26 mouse cellular contexts compared by ENCODE assay signal in genomic region chr12:74081122-74081521, GRCm38 (mm10).
"Had no signal": no experiment of that assay in that cellular context is flagged by ENCODE, and none has a peak within 500 bp of the region (broad histone marks: within the 10 kb centered on the region; RNA-seq: fewer than 3 reads in every experiment).

No protein-coding gene starts in this region.

- H3K4me3 ChIP-seq: gastrocnemius, adult 2 months; heart, embryonic 10.5 days; heart, embryonic 12.5 days; hindbrain, embryonic 10.5 days; hindbrain, embryonic 12.5 days; intestine, embryonic 15.5 days; limb, embryonic 10.5 days; limb, embryonic 12.5 days; liver, embryonic 13.5 days; liver, embryonic 15.5 days had no signal

- ATAC-seq: hindbrain, embryonic 16.5 days; inflammation-experienced regulatory T-cells, adult 6 months; intestine, embryonic 15.5 days; intestine, postnatal 0 days had no signal

- H3K27ac ChIP-seq: gastrocnemius, adult 2 months; heart, embryonic 10.5 days; hindbrain, embryonic 10.5 days; hindbrain, embryonic 12.5 days; hindbrain, embryonic 14.5 days; intestine, embryonic 15.5 days; limb, embryonic 10.5 days; limb, embryonic 12.5 days; liver, embryonic 13.5 days; liver, embryonic 15.5 days had no signal

- DNase-seq: gastrocnemius, adult 2 months; gastrocnemius, postnatal 10 days; gastrocnemius, postnatal 25 days; heart, adult 18-20 months; heart, postnatal 10 days; heart, postnatal 4 days; kidney, adult 18-20 months; kidney, adult 8-10 months; kidney, postnatal 10 days; kidney, postnatal 25 days; kidney, postnatal 4 days; layer of hippocampus, adult 9-11 months; liver; liver, embryonic 13.5 days had no signal
